In the genomic region with DNA sequence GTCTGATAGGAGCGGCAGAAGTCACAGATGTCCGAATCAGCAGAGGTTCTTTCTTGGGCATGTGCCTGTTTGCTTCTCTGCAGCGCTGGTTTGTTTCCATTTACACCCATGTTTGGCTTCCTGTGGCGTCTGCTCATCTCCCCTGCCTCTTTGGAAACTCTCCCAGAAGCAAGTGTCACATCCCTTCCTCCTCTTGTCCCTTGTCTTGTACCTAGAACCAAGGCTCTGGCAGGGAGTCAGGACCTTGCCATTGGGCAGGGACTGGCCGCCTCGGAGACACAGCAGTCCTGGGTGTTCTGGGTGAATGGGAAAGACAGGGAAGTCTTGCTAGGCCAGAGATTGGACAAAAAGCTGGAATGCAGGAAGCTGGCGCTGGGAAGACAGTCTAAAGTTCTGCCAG, we compare ENCODE assay signal across 18 mouse cellular contexts.
DNase-seq lines count a peak whose midpoint lies in the region; ATAC-seq lines count a peak whose summit lies in the region.
"Had no signal": no experiment of that assay in that cellular context is flagged by ENCODE, and none has a peak within 500 bp of the region (broad histone marks: within the 10 kb centered on the region; RNA-seq: fewer than 3 reads in every experiment).

No protein-coding gene starts in this region.

- no peak overlapping the region for H3K4me3 ChIP-seq in hindbrain, embryonic 13.5 days
- no peak overlapping the region for H3K4me3 ChIP-seq in hindbrain, embryonic 16.5 days (ENCODE audit: low read length)
- H3K4me3 ChIP-seq: erythroblast, embryonic 14.5 days had no signal

- WGBS in hindbrain, embryonic 13.5 days: 78% methylated on average over 7 of the region's 7 CpGs
- WGBS in hindbrain, embryonic 16.5 days: 60% methylated on average over 7 of the region's 7 CpGs

- peak; percentile 30 for DNase-seq in right cerebral cortex, postnatal 4 days
- no peak for DNase-seq in right cerebral cortex, postnatal 25 days
- DNase-seq in lung, postnatal 25 days (ENCODE audit: low spot score): peak; percentile 25
- no peak for DNase-seq in frontal cortex, postnatal 10 days (ENCODE audit: low spot score in 2 of 2)
- no peak for DNase-seq in kidney, adult 8-10 months
- DNase-seq: adrenal gland, postnatal 14 days; gastrocnemius, postnatal 10 days; kidney, adult 9 months; layer of hippocampus, postnatal 36 days; right cerebral cortex, adult 18-20 months; spleen, adult 18-20 months; thymus, adult 18-20 months had no signal

- H3K27me3 ChIP-seq in hindbrain, embryonic 13.5 days: no peaks in the 10 kb centered on the region
- no peaks in the 10 kb centered on the region for H3K27me3 ChIP-seq in hindbrain, embryonic 16.5 days (replicated peaks; ENCODE audit: control insufficient read depth, insufficient read depth, low read length)
- H3K27me3 ChIP-seq: Patski had no signal

- H3K36me3 ChIP-seq in hindbrain, embryonic 13.5 days: peaks cover 26% of the 10 kb centered on the region
- H3K36me3 ChIP-seq in hindbrain, embryonic 16.5 days (ENCODE audit: control insufficient read depth, insufficient read depth, low read length): peaks cover 14% of the 10 kb centered on the region

- H3K9me3 ChIP-seq in hindbrain, embryonic 13.5 days: no peaks in the 10 kb centered on the region
- no peaks in the 10 kb centered on the region for H3K9me3 ChIP-seq in hindbrain, embryonic 16.5 days (ENCODE audit: control insufficient read depth, low read length)

- peaks cover 44% of the 10 kb centered on the region for H3K4me1 ChIP-seq in hindbrain, embryonic 13.5 days (replicated peaks)
- peaks cover 14% of the 10 kb centered on the region for H3K4me1 ChIP-seq in hindbrain, embryonic 16.5 days (ENCODE audit: control insufficient read depth, insufficient read depth, low read depth, low read length)

- H3K27ac ChIP-seq in hindbrain, embryonic 13.5 days: peak overlapping the region; percentile 36
- H3K27ac ChIP-seq in hindbrain, embryonic 16.5 days (ENCODE audit: low read depth, low read length): no peak overlapping the region

- no peak overlapping the region for H3K9ac ChIP-seq in hindbrain, embryonic 13.5 days
- H3K9ac ChIP-seq in hindbrain, embryonic 16.5 days (ENCODE audit: low read depth, low read length): no peak overlapping the region

- no peak for ATAC-seq in hindbrain, embryonic 13.5 days (ENCODE audit: low FRiP score)
- ATAC-seq in hindbrain, embryonic 16.5 days: no peak
- ATAC-seq: activated CD4-positive, CD25-positive, alpha-beta regulatory T cell, adult 4 months; inflammation-experienced regulatory T-cells, adult 6 months; Patski had no signal

- H3K4me2 ChIP-seq in hindbrain, embryonic 13.5 days: no peak overlapping the region
- H3K4me2 ChIP-seq in hindbrain, embryonic 16.5 days (ENCODE audit: low read length): no peak overlapping the region

Comparison
In these comparisons a context has a peak if more than half of its experiments do, and no peak if none do; other contexts are left out.
1. DNase-seq: peak in right cerebral cortex, postnatal 4 days (single experiment) and lung, postnatal 25 days (single experiment); none in right cerebral cortex, postnatal 25 days (single experiment), frontal cortex, postnatal 10 days (0 of 2) and kidney, adult 8-10 months (0 of 2).